Mouse (Mus musculus) small intestine, adult 2 months (tissue): ENCODE results near the gene Alk. TPM values are rescaled to one million over a fixed set of nuclear protein-coding genes. Genes with fewer than 3 reads are reported as not detected.

Experiments
- H3K27ac ChIP-seq: fragments of 200-500 bp; 2 replicates; pipeline ENCODE4 v1.5.1; 2012; ENCODE audit warnings: low read depth, low read length, control low read depth, inconsistent platforms; ENCODE audit not compliant: insufficient read depth
- H3K27me3 ChIP-seq: fragments of 200-500 bp; 2 replicates; pipeline ENCODE4 v1.6.1; 2012; ENCODE audit warnings: mild to moderate bottlenecking, moderate library complexity, low read length, inconsistent platforms; ENCODE audit not compliant: control insufficient read depth, insufficient read depth
- H3K36me3 ChIP-seq: fragments of 200-500 bp; 2 replicates; pipeline ENCODE4 v1.6.1; 2012; ENCODE audit warnings: mild to moderate bottlenecking, low read length, control low read depth, inconsistent platforms; ENCODE audit not compliant: control insufficient read depth, insufficient read depth
- H3K4me1 ChIP-seq: fragments of 200-500 bp; 2 replicates; pipeline ENCODE4 v1.6.1; 2012; ENCODE audit warnings: low read length, inconsistent platforms, mixed read lengths; ENCODE audit not compliant: control insufficient read depth, insufficient read depth, insufficient read length
- H3K4me3 ChIP-seq: fragments of 200-500 bp; 2 replicates; pipeline ENCODE4 v1.5.1; 2012; ENCODE audit warnings: low read depth, mild to moderate bottlenecking, control low read depth, inconsistent platforms, low read length, moderate library complexity
- CTCF ChIP-seq: fragments of 200-500 bp; IDR thresholded peaks from 2 replicates; pipeline ENCODE4 v1.5.1; 2012; ENCODE audit warnings: low read depth, mild to moderate bottlenecking, control low read depth, inconsistent platforms, low read length, moderate library complexity, mixed read lengths; ENCODE audit not compliant: insufficient replicate concordance, insufficient read length; ENCODE audit errors: extremely low read depth
- POLR2A ChIP-seq: fragments of 200-500 bp; IDR thresholded peaks from 2 replicates; pipeline ENCODE4 v1.6.1; 2012; ENCODE audit warnings: low read depth, mild to moderate bottlenecking, control low read depth, inconsistent platforms, low read length, moderate library complexity
- WGBS: fragments of 180-500 bp; shearing (Covaris S2); methylation state at CpG from one replicate; pipeline ENCODE4 v1.1.7; 2018; 5-methylcytosine and 5-hydroxymethylcytosine counted together
- polyA plus RNA-seq: library from polyadenylated mRNA; depleted of rRNA; stranded (reverse); fragments of >200 nt; gene quantifications from 2 replicates; pipeline ENCODE4 v1.2.3, GENCODE M21; 2012

Alk gene
- polyA plus RNA-seq, 1 experiment = 0.09 TPM

DNA sequence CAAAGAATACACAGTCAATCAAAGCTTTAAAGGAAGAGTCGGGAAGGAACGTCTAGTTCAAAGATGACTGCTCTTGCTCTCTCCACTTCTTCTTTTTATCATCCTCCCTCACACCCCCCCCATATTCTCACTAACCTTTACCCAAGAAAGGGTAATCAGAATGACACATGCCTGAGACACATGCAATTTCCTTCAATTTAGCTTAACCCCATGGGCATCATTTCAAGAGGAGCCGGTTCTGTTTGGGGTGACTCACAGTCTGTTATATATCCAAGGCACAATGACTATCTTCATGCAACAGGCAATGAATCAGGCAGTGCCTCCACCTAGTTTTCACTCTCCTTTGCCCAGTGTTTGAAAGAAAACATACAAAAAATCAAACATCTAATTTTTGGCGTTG is 265.0 kb downstream of the Alk start:
- no peak for TF ChIP-seq POLR2A
- TF ChIP-seq CTCF = no peak
- WGBS = 85% methylated on average over 4 of the region's 4 CpGs
- H3K4me1 ChIP-seq = no peaks in the 10 kb centered on the region
- H3K27ac ChIP-seq = no peak overlapping the region
- H3K27me3 ChIP-seq = no peaks in the 10 kb centered on the region
- H3K4me3 ChIP-seq = no peak overlapping the region
- no peaks in the 10 kb centered on the region for H3K36me3 ChIP-seq

DNA sequence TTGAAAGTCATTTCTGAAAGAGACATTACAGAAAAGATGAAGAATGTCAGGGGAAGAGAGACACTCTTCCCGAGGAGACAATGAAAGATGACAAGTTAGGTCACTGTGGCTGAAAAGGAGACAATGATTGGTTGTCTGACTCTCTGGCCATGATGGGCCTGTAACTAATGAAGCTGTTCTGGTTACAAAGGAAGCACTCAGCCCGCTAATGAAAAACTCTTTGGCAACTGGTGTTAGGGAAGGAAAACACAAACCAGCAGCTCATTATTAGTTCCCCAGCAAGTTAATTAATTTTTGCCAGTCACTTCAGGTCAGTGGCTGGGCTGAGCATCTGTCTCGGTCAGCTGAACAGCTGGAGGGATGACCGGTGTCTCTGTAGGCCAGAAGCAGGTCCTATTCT is 271.5 kb downstream of the Alk start:
- TF ChIP-seq CTCF (no peak), POLR2A (no peak)
- Histone ChIP-seq H3K27ac (no peak overlapping the region), H3K4me1 (no peaks in the 10 kb centered on the region), H3K4me3 (no peak overlapping the region), H3K27me3 (no peaks in the 10 kb centered on the region), H3K36me3 (no peaks in the 10 kb centered on the region)
- 70% methylated on average over 4 of the region's 4 CpGs for WGBS

DNA sequence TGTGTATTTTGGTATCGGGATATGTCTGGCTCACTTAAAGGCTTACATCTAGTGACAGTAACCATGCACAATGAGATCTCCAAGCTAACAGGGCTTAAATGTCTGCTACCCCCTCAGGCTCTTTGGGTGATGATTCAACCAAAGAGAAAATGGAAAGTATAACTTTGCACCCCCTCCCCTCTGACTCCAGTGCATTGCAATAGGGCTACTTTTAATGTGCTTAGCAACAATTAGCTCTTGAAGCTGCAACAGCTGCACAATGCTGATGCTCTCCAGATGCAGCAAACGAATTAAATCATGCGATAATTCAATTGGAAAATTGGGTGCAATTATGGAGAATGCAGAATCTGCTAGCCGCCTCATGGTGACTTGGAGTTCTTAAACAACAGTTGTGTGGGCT is 278.5 kb downstream of the Alk start:
- Histone ChIP-seq H3K27me3 (no peaks in the 10 kb centered on the region), H3K36me3 (no peaks in the 10 kb centered on the region), H3K4me3 (no peak overlapping the region), H3K4me1 (no peaks in the 10 kb centered on the region), H3K27ac (no peak overlapping the region)
- WGBS = 87% methylated on average over 4 of the region's 4 CpGs
- TF ChIP-seq CTCF (no peak), POLR2A (no peak)

DNA sequence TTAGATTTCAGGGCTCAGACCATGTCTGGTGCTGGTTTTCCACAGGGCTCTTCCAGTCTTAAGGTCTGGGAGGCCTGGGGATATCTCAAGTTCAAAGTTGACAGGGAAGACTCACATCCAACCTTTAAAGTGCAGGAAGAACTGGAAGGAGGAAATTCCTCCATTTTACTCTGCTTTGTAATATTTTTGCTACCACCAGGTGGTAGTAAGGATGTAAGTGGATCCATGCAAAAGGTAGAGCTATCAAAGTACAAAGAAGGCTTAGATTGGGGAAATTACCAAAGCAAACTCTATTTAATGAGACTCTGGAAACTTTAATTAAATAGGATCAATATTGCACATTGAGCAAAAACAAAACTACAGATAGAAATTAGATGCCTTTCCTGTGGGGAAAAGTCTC is 284.9 kb downstream of the Alk start:
- TF ChIP-seq CTCF (no peak), POLR2A (no peak)
- Histone ChIP-seq H3K27ac (no peak overlapping the region), H3K27me3 (no peaks in the 10 kb centered on the region), H3K4me3 (no peak overlapping the region), H3K4me1 (no peaks in the 10 kb centered on the region), H3K36me3 (no peaks in the 10 kb centered on the region)

DNA sequence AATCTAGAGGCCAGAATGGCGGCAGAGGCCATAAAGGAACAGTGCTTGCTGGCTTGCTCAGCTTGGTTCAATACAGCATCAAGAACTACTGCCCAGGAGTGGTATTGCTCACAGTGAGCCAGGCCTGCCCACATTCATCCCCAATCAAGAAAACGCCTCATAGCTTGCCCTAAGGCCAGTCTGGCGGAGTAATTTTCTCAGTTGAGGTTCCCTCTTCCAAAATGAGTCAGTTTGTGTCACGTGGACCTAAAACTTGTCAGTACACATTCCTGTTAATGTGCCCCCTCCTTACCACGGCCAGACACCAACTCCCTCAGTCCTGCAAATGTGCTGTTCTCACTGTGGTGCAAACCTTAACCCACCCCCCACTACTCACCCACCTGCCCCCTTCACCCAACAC is 304.8 kb downstream of the Alk start:
- H3K4me3 ChIP-seq = no peak overlapping the region
- H3K4me1 ChIP-seq = no peaks in the 10 kb centered on the region
- WGBS = 79% methylated on average over 5 of the region's 5 CpGs
- no peak overlapping the region for H3K27ac ChIP-seq
- no peaks in the 10 kb centered on the region for H3K27me3 ChIP-seq
- H3K36me3 ChIP-seq = no peaks in the 10 kb centered on the region
- TF ChIP-seq POLR2A (no peak), CTCF (no peak)

DNA sequence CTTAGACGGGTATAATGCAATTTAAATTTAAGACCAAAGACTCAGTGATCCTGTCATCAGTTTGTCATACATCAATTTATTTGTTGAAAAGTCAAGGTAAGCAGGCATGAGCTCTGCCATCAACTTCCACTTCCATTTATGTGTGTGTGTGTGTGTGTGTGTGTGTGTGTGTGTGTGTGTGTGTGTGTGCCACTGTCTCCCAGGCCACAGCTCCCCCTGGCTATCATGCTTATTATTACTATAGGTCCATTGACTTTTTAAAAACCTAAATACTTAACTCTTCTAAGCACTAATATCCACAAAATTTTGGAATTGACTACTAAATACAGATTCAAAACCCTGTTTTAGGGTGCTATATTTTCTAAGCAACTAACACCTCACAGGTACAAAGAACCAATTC is 308.1 kb downstream of the Alk start:
- WGBS = 79% methylated on average over 1 of the region's 1 CpGs
- no peak overlapping the region for H3K4me3 ChIP-seq
- no peak for TF ChIP-seq POLR2A
- no peak for TF ChIP-seq CTCF
- no peak overlapping the region for H3K27ac ChIP-seq
- H3K27me3 ChIP-seq = no peaks in the 10 kb centered on the region
- no peaks in the 10 kb centered on the region for H3K4me1 ChIP-seq
- H3K36me3 ChIP-seq = no peaks in the 10 kb centered on the region

DNA sequence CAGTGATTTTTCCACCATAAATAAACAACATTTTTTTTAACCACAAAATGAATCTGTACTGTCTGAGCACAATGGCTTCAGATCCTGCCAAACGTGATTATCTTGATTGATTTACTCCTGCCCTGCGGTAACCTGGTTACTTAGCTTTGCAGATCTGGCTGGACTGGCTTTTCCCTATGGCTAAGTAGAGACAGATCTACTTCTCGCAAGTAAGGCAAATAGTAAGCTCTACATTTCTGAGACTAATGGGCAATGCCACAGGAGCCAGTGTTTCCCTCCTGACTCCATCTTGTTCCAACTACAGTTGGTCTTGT is 311.2 kb downstream of the Alk start:
- H3K36me3 ChIP-seq = no peaks in the 10 kb centered on the region
- H3K27ac ChIP-seq = no peak overlapping the region
- no peak overlapping the region for H3K4me3 ChIP-seq
- no peaks in the 10 kb centered on the region for H3K27me3 ChIP-seq
- H3K4me1 ChIP-seq = no peaks in the 10 kb centered on the region
- WGBS = 34% methylated on average over 3 of the region's 3 CpGs
- TF ChIP-seq CTCF = no peak
- no peak for TF ChIP-seq POLR2A
